Mouse (Mus musculus) ES-E14 (cell line): ENCODE measurements around the gene Gm48552. TPM values are rescaled to one million over a fixed set of nuclear protein-coding genes. Genes with fewer than 3 reads are reported as not detected.

Source experiments
- DNase-seq: peaks from one replicate; pipeline ENCODE4 v3.0.0-alpha.2; 2013; ENCODE audit warnings: low read depth, low spot score
- H3K27ac ChIP-seq: 2 replicates; pipeline ENCODE4 v1.5.1; 2012; ENCODE audit warnings: low read depth, mild to moderate bottlenecking, low read length, moderate library complexity, mixed read lengths; ENCODE audit not compliant: poor library complexity, insufficient read depth, severe bottlenecking
- H3K36me3 ChIP-seq: 2 replicates; pipeline ENCODE4 v1.6.1; 2012; ENCODE audit warnings: mild to moderate bottlenecking, low read length, moderate library complexity, mixed read lengths; ENCODE audit not compliant: control insufficient read depth, poor library complexity, insufficient read depth, severe bottlenecking
- H3K4me1 ChIP-seq, 2 experiments: fragments of 150-350 bp in 1 of 2; sonication (generic) in 1 of 2; 2 replicates each; pipeline ENCODE4 v1.6.1; 2012; ENCODE audit warnings: low read length in 2 of 2, mild to moderate bottlenecking in 1 of 2, mixed read lengths in 1 of 2; ENCODE audit not compliant: control insufficient read depth in 2 of 2, insufficient read depth in 2 of 2, poor library complexity in 1 of 2
- H3K4me3 ChIP-seq, 2 experiments: fragments of 150-350 bp in 1 of 2; sonication (generic) in 1 of 2; 2 replicates each; pipeline ENCODE4 v1.5.1; 2012; ENCODE audit warnings: low read length in 2 of 2, low read depth in 1 of 2, mild to moderate bottlenecking in 1 of 2, mixed read lengths in 1 of 2; ENCODE audit not compliant: insufficient read depth in 1 of 2, poor library complexity in 1 of 2, severe bottlenecking in 1 of 2
- H3K9ac ChIP-seq: 2 replicates; pipeline ENCODE4 v1.6.1; 2012; ENCODE audit warnings: low read depth, mild to moderate bottlenecking, low read length, mixed read lengths; ENCODE audit not compliant: poor library complexity, insufficient read depth, severe bottlenecking
- H3K9me3 ChIP-seq: fragments of 150-350 bp; sonication (generic); 2 replicates; pipeline ENCODE4 v1.6.1; 2012; ENCODE audit warnings: low read depth, mild to moderate bottlenecking, low read length; ENCODE audit not compliant: control insufficient read depth, insufficient read depth
- CHD2 ChIP-seq: IDR thresholded peaks from 2 replicates; pipeline ENCODE4 v1.6.1; 2014; ENCODE audit warnings: mild to moderate bottlenecking, low read depth, low read length, inconsistent platforms
- HCFC1 ChIP-seq: IDR thresholded peaks from 2 replicates; pipeline ENCODE4 v1.6.1; 2012; ENCODE audit warnings: low read length, inconsistent platforms, borderline replicate concordance; ENCODE audit not compliant: insufficient read depth
- MAFK ChIP-seq: IDR thresholded peaks from 2 replicates; pipeline ENCODE4 v1.6.1; 2014; ENCODE audit warnings: mild to moderate bottlenecking, low read depth, low read length, inconsistent platforms; ENCODE audit not compliant: insufficient read depth
- ZC3H11A ChIP-seq: IDR thresholded peaks from 2 replicates; pipeline ENCODE4 v1.6.1; 2012; ENCODE audit warnings: low read depth, mild to moderate bottlenecking, inconsistent platforms, low read length, borderline replicate concordance
- ZNF384 ChIP-seq: IDR thresholded peaks from 2 replicates; pipeline ENCODE4 v1.6.1; 2012; ENCODE audit warnings: low read depth, low read length, inconsistent platforms
- in situ Hi-C, 2 experiments: fragments of 600-800 bp; cut with MboI; formaldehyde crosslinking; loops; one replicate each; pipeline ENCODE4 v1.15.1; 2025; ENCODE audit warnings: low sequenced_read_pairs in 2 of 2, inconsistent platforms in 1 of 2; ENCODE audit not compliant: unreplicated experiment in 2 of 2
- total RNA-seq: library from RNA; depleted of rRNA; stranded (reverse); fragments of 300-350 nt; gene quantifications from 2 replicates; pipeline ENCODE4 v1.2.3, GENCODE M21; 2012

The Gm48552 gene
- total RNA-seq, 1 experiment: 2.5 TPM

DNA sequence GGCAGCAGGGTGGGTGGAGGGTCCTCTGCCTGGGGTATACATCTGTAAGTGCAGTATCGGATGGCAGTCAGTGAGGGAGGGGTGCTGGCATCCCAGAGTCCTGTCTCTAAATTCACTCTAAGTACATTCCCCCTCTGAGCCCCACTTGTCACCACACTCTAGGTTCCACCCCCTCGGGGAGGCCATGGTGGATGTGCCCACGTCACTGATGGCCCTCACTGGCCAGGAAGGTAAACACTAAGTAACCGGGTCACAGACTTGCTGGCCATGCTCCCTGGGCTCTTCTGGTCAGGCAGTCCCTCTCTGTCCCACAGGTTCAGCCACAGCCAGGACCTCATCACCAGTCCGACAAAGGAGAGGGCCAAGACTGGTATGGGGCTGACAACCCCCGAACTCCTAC is 33.4 kb downstream of the Gm48552 start:
- H3K4me1 ChIP-seq: peaks cover 5 to 55% of the 10 kb centered on the region in 2 experiments
- no peak for DNase-seq
- no peak overlapping the region for H3K4me3 ChIP-seq
- no peak overlapping the region for H3K27ac ChIP-seq
- TF ChIP-seq ZC3H11A (no peak), CHD2 (no peak), HCFC1 (no peak), MAFK (no peak), ZNF384 (no peak)
- no peak overlapping the region for H3K9ac ChIP-seq
- H3K36me3 ChIP-seq: no peaks in the 10 kb centered on the region
- H3K9me3 ChIP-seq: no peaks in the 10 kb centered on the region
- in situ Hi-C loops: no loop called here

DNA sequence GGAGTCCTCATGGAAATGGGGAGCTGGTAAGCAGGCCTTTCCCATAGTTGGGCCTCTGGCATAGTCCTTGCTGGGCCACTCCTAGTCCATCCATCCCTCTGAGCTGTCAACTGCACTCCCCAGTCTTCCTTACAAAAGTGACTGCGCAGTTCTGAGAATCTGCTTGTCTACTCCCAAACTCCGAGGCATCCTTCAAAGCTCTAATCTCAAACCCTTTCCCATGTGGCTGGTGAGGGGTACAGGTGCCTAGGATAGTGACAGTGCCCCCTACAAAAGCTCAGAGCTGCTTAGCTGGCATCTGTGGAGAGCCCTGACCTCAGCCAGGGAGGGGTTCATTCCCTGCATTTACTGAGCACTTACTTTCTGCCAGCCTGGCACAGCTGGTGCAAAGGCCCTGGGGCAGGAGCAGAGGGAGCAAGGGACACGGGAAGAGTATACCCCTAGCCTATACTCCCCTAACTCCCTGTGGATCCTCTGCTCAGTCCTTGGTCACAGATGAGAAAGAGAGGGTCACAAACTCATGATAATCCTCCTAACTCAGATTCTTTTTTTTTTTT is 33.9 kb downstream of the Gm48552 start:
- TF ChIP-seq ZNF384: no peak
- no peak for TF ChIP-seq CHD2
- no peak for TF ChIP-seq ZC3H11A
- TF ChIP-seq HCFC1: no peak
- TF ChIP-seq MAFK: no peak
- H3K4me3 ChIP-seq: no peak overlapping the region
- H3K9me3 ChIP-seq: no peaks in the 10 kb centered on the region
- H3K36me3 ChIP-seq: no peaks in the 10 kb centered on the region
- no peak overlapping the region for H3K9ac ChIP-seq
- DNase-seq: no peak
- H3K27ac ChIP-seq: no peak overlapping the region
- in situ Hi-C loops: no loop called here
- H3K4me1 ChIP-seq: peaks cover 5 to 51% of the 10 kb centered on the region in 2 experiments

GRCm38 (mm10) chr10:81423476-81424245 is 34.9 kb downstream of the Gm48552 start:
- Histone ChIP-seq H3K4me3 (no peak overlapping the region), H3K9ac (no peak overlapping the region), H3K4me1 (peaks cover 5 to 45% of the 10 kb centered on the region in 2 experiments), H3K27ac (no peak overlapping the region), H3K9me3 (no peaks in the 10 kb centered on the region), H3K36me3 (no peaks in the 10 kb centered on the region)
- TF ChIP-seq HCFC1: no peak
- no peak for TF ChIP-seq ZNF384
- TF ChIP-seq MAFK: no peak
- no peak for TF ChIP-seq ZC3H11A
- no peak for TF ChIP-seq CHD2
- in situ Hi-C loops: no loop called here
- no peak for DNase-seq

GRCm38 (mm10) chr10:81424246-81425051 is 35.6 kb downstream of the Gm48552 start:
- H3K4me3 ChIP-seq: peak overlapping the region; percentile 28 to 33; a peak in 3 of 4 replicates
- H3K4me1 ChIP-seq: peaks cover 4 to 38% of the 10 kb centered on the region in 2 experiments; a peak in 3 of 4 replicates
- H3K27ac ChIP-seq: no peak overlapping the region
- DNase-seq: no peak
- TF ChIP-seq MAFK: peak; percentile 74; the same call in 1 of the 2 replicates
- TF ChIP-seq ZC3H11A: no peak
- no peaks in the 10 kb centered on the region for H3K36me3 ChIP-seq
- in situ Hi-C loops: no loop called here
- H3K9ac ChIP-seq: peak overlapping the region; percentile 2; the same call in 1 of the 2 replicates
- H3K9me3 ChIP-seq: no peaks in the 10 kb centered on the region
